Mouse (Mus musculus) heart, adult 2 months (tissue): ENCODE measurements at regions not wholly inside any gene's neighbourhood (a gene's known extent, or its start where the extent isn't known, plus 50 kb on each side); places are given as distances from the start of the nearest gene placed in this dataset.

ENCODE experiments used
- DNase-seq, 2 experiments: peaks; one replicate each; pipeline ENCODE4 v3.0.0; 2021
- H3K27ac ChIP-seq: fragments of 200-600 bp; 2 replicates; pipeline ENCODE4 v1.8.1; 2022
- H3K27me3 ChIP-seq: fragments of 200-500 bp; 2 replicates; pipeline ENCODE4 v1.6.1; 2012; ENCODE audit warnings: mild to moderate bottlenecking, low read length, inconsistent platforms, mixed read lengths; ENCODE audit not compliant: control insufficient read depth, insufficient read depth
- H3K36me3 ChIP-seq: fragments of 200-500 bp; 2 replicates; pipeline ENCODE4 v1.6.1; 2012; ENCODE audit warnings: low read length, inconsistent platforms; ENCODE audit not compliant: control insufficient read depth, insufficient read depth
- H3K4me1 ChIP-seq: fragments of 200-500 bp; 2 replicates; pipeline ENCODE4 v1.6.1; 2011; ENCODE audit warnings: low read length; ENCODE audit not compliant: control insufficient read depth, insufficient read depth
- H3K4me3 ChIP-seq: fragments of 200-600 bp; 2 replicates; pipeline ENCODE4 v1.8.1; 2022
- H3K79me2 ChIP-seq: fragments of 200-500 bp; replicated peaks from 2 replicates; pipeline ENCODE4 v1.6.1; 2012; ENCODE audit warnings: mild to moderate bottlenecking, inconsistent platforms, low read length, moderate library complexity, mixed read lengths; ENCODE audit not compliant: control insufficient read depth, insufficient read depth
- H3K9ac ChIP-seq: fragments of 200-500 bp; 2 replicates; pipeline ENCODE4 v1.6.1; 2012; ENCODE audit warnings: low read depth, mild to moderate bottlenecking, control low read depth, inconsistent platforms, low read length, mixed read lengths
- CTCF ChIP-seq: fragments of 200-600 bp; IDR thresholded peaks from 2 replicates; pipeline ENCODE4 v1.8.1; 2022; ENCODE audit warnings: antibody characterized with exemption, mild to moderate bottlenecking, moderate library complexity
- EP300 ChIP-seq: fragments of 200-500 bp; IDR thresholded peaks from 2 replicates; pipeline ENCODE4 v1.6.1; 2011; ENCODE audit warnings: low read depth, low read length, control low read depth; ENCODE audit not compliant: insufficient read depth
- POLR2A ChIP-seq: fragments of 200-500 bp; IDR thresholded peaks from 2 replicates; pipeline ENCODE4 v1.6.1; 2011; ENCODE audit warnings: mild to moderate bottlenecking, low read depth, low read length, control low read depth; ENCODE audit not compliant: insufficient read depth
- WGBS: fragments of 180-500 bp; shearing (Covaris S2); methylation state at CpG from one replicate; pipeline ENCODE4 v1.1.7; 2018; 5-methylcytosine and 5-hydroxymethylcytosine counted together
- intact Hi-C: fragments of 180-260 bp; cut with DNase I; formaldehyde crosslinking; loops from one replicate; pipeline ENCODE4 v1.15.1; 2025

- 66% methylated on average over 2 of the region's 2 CpGs for WGBS
- TF ChIP-seq CTCF (no peak), EP300 (no peak), POLR2A (no peak)
- intact Hi-C loops: no loop called here
- DNase-seq: no peak
- H3K9ac ChIP-seq: no peak overlapping the region
- H3K4me1 ChIP-seq: no peaks in the 10 kb centered on the region
- no peaks in the 10 kb centered on the region for H3K36me3 ChIP-seq
- H3K27me3 ChIP-seq: no peaks in the 10 kb centered on the region
- H3K79me2 ChIP-seq: no peaks in the 10 kb centered on the region
- no peak overlapping the region for H3K27ac ChIP-seq
- no peak overlapping the region for H3K4me3 ChIP-seq
Measured at GRCm38 (mm10) chrX:66524891-66525290, 124.2 kb upstream of the Slitrk2 start.

GRCm38 (mm10) chrX:66526842-66527623 lies 122.1 kb upstream of the Slitrk2 start:
- WGBS: 50% methylated on average over 3 of the region's 3 CpGs
- Histone ChIP-seq H3K79me2 (no peaks in the 10 kb centered on the region), H3K36me3 (no peaks in the 10 kb centered on the region), H3K9ac (no peak overlapping the region), H3K27ac (no peak overlapping the region), H3K27me3 (no peaks in the 10 kb centered on the region), H3K4me1 (no peaks in the 10 kb centered on the region), H3K4me3 (no peak overlapping the region)
- intact Hi-C loops: no loop called here
- DNase-seq: no peak
- no peak for TF ChIP-seq EP300
- TF ChIP-seq POLR2A: no peak
- TF ChIP-seq CTCF: no peak

- Histone ChIP-seq H3K36me3 (no peaks in the 10 kb centered on the region), H3K79me2 (no peaks in the 10 kb centered on the region), H3K4me3 (no peak overlapping the region), H3K27me3 (no peaks in the 10 kb centered on the region), H3K9ac (no peak overlapping the region), H3K27ac (no peak overlapping the region), H3K4me1 (no peaks in the 10 kb centered on the region)
- intact Hi-C loops: no loop called here
- no peak for DNase-seq
- no peak for TF ChIP-seq POLR2A
- TF ChIP-seq CTCF: no peak
- TF ChIP-seq EP300: no peak
- WGBS: 76% methylated on average over 1 of the region's 1 CpGs
Measured at GRCm38 (mm10) chrX:66528931-66529330, 120.2 kb upstream of the Slitrk2 start.

GRCm38 (mm10) chrX:66544002-66544520 lies 105.1 kb upstream of the Slitrk2 start:
- Histone ChIP-seq H3K79me2 (no peaks in the 10 kb centered on the region), H3K27me3 (no peaks in the 10 kb centered on the region), H3K9ac (no peak overlapping the region), H3K4me1 (no peaks in the 10 kb centered on the region), H3K36me3 (no peaks in the 10 kb centered on the region), H3K27ac (no peak overlapping the region), H3K4me3 (no peak overlapping the region)
- DNase-seq: no peak
- intact Hi-C loops: no loop called here
- TF ChIP-seq POLR2A (no peak), EP300 (no peak)
- 69% methylated on average over 2 of the region's 2 CpGs for WGBS

- no peaks in the 10 kb centered on the region for H3K4me1 ChIP-seq
- DNase-seq: peak in 1 of 2 experiments; percentile 8
- intact Hi-C loops: no loop called here
- 11% methylated on average over 2 of the region's 2 CpGs for WGBS
- H3K36me3 ChIP-seq: no peaks in the 10 kb centered on the region
- H3K27me3 ChIP-seq: no peaks in the 10 kb centered on the region
- H3K9ac ChIP-seq: no peak overlapping the region
- no peaks in the 10 kb centered on the region for H3K79me2 ChIP-seq
- no peak overlapping the region for H3K27ac ChIP-seq
- no peak overlapping the region for H3K4me3 ChIP-seq
- TF ChIP-seq CTCF: no peak
- TF ChIP-seq EP300: no peak
- TF ChIP-seq POLR2A: no peak
Measured at GRCm38 (mm10) chrX:66554539-66554938, 94.6 kb upstream of the Slitrk2 start.
